Mouse (Mus musculus) embryonic fibroblast, embryonic 13.5 days (primary cell): ENCODE measurements around the gene Klk11.

Source experiments
- CTCF ChIP-seq: IDR thresholded peaks from 2 replicates; pipeline ENCODE4 v1.5.1; 2011; ENCODE audit warnings: mild to moderate bottlenecking, control low read depth, low read length, moderate library complexity, borderline replicate concordance; ENCODE audit not compliant: insufficient read depth
- POLR2A ChIP-seq: IDR thresholded peaks from 2 replicates; pipeline ENCODE4 v1.6.1; 2011; ENCODE audit warnings: low read depth, mild to moderate bottlenecking, control low read depth, low read length, moderate library complexity

GRCm38 (mm10) chr7:43776506-43776905 is 2.1 kb downstream of the Klk11 start:
- TF ChIP-seq CTCF: no peak
- TF ChIP-seq POLR2A: no peak
